In the genomic region with DNA sequence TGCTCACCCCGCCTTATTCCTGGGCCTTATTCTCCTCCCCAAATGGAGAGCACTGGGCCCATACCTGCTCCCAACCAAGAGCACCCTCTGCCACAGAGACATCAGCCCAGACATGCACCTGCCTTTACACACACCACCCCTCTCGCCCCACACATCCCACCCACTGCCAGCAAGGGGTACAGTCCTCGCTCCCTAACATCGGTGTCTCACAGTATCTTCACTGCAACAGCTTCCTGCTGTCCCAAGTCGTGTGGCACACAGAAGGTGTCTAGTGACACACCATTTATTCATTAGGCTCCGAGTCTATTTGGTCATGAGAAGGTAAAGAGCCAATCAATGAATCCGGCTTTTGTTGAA, we compare ENCODE assay signal across 7 mouse cellular contexts. TPM values are rescaled to one million over a fixed set of nuclear protein-coding genes. Genes with fewer than 3 reads are reported as not detected.
A peak's percentile ranks its signal among the peaks of the same experiment; 100 is the strongest.
DNase-seq lines count a peak whose midpoint lies in the region; ATAC-seq and TF ChIP-seq lines count a peak whose summit lies in the region.

No protein-coding gene starts in this region.

- ATAC-seq in hindbrain, embryonic 15.5 days (ENCODE audit: low FRiP score, low read depth), result peak; percentile 23; the same call in 1 of the 2 replicates
- ATAC-seq in hindbrain, embryonic 13.5 days (ENCODE audit: low FRiP score), result no peak
- peak; percentile 19; the same call in 1 of the 2 replicates for ATAC-seq in neural tube, embryonic 12.5 days (ENCODE audit: low FRiP score, low read depth)
- peak; percentile 8; the same call in 1 of the 2 replicates for ATAC-seq in liver, postnatal 0 days
- no peak for ATAC-seq in forebrain, embryonic 12.5 days (ENCODE audit: low FRiP score)

- no peaks in the 10 kb centered on the region for H3K27me3 ChIP-seq in hindbrain, embryonic 15.5 days
- H3K27me3 ChIP-seq in hindbrain, embryonic 13.5 days, result peaks cover 15% of the 10 kb centered on the region; the same call in 1 of the 2 replicates
- no peaks in the 10 kb centered on the region for H3K27me3 ChIP-seq in neural tube, embryonic 12.5 days (replicated peaks)
- H3K27me3 ChIP-seq in liver, postnatal 0 days (ENCODE audit: insufficient read depth, low read length), result no peaks in the 10 kb centered on the region
- peaks cover 16% of the 10 kb centered on the region for H3K27me3 ChIP-seq in forebrain, embryonic 12.5 days

- no peak overlapping the region for H3K4me3 ChIP-seq in hindbrain, embryonic 15.5 days
- H3K4me3 ChIP-seq in hindbrain, embryonic 13.5 days, result no peak overlapping the region
- H3K4me3 ChIP-seq in neural tube, embryonic 12.5 days, result no peak overlapping the region
- H3K4me3 ChIP-seq in liver, postnatal 0 days (ENCODE audit: low read depth, low read length), result no peak overlapping the region
- H3K4me3 ChIP-seq in forebrain, embryonic 12.5 days (replicated peaks), result no peak overlapping the region

- no peak overlapping the region for H3K4me2 ChIP-seq in hindbrain, embryonic 15.5 days
- no peak overlapping the region for H3K4me2 ChIP-seq in hindbrain, embryonic 13.5 days
- no peak overlapping the region for H3K4me2 ChIP-seq in neural tube, embryonic 12.5 days (replicated peaks)
- H3K4me2 ChIP-seq in liver, postnatal 0 days (ENCODE audit: low read depth, low read length), result no peak overlapping the region
- H3K4me2 ChIP-seq in forebrain, embryonic 12.5 days, result no peak overlapping the region

- TF ChIP-seq EP300 in liver, postnatal 0 days (IDR thresholded peaks at IDR 0.05; ENCODE audit: low read depth), result no peak

- H3K36me3 ChIP-seq in hindbrain, embryonic 15.5 days, result no peaks in the 10 kb centered on the region
- no peaks in the 10 kb centered on the region for H3K36me3 ChIP-seq in hindbrain, embryonic 13.5 days
- H3K36me3 ChIP-seq in neural tube, embryonic 12.5 days, result no peaks in the 10 kb centered on the region
- H3K36me3 ChIP-seq in liver, postnatal 0 days (replicated peaks; ENCODE audit: insufficient read depth, low read length), result no peaks in the 10 kb centered on the region
- H3K36me3 ChIP-seq in forebrain, embryonic 12.5 days (replicated peaks), result no peaks in the 10 kb centered on the region

- H3K9ac ChIP-seq in hindbrain, embryonic 15.5 days, result no peak overlapping the region
- no peak overlapping the region for H3K9ac ChIP-seq in hindbrain, embryonic 13.5 days
- no peak overlapping the region for H3K9ac ChIP-seq in neural tube, embryonic 12.5 days
- no peak overlapping the region for H3K9ac ChIP-seq in liver, postnatal 0 days (replicated peaks)
- H3K9ac ChIP-seq in forebrain, embryonic 12.5 days, result no peak overlapping the region

- no peaks in the 10 kb centered on the region for H3K9me3 ChIP-seq in hindbrain, embryonic 15.5 days
- no peaks in the 10 kb centered on the region for H3K9me3 ChIP-seq in hindbrain, embryonic 13.5 days
- H3K9me3 ChIP-seq in neural tube, embryonic 12.5 days, result no peaks in the 10 kb centered on the region
- H3K9me3 ChIP-seq in liver, postnatal 0 days (ENCODE audit: low read length), result no peaks in the 10 kb centered on the region
- no peaks in the 10 kb centered on the region for H3K9me3 ChIP-seq in forebrain, embryonic 12.5 days

- no peak overlapping the region for H3K27ac ChIP-seq in hindbrain, embryonic 15.5 days (replicated peaks)
- H3K27ac ChIP-seq in hindbrain, embryonic 13.5 days, result no peak overlapping the region
- H3K27ac ChIP-seq in neural tube, embryonic 12.5 days, result no peak overlapping the region
- H3K27ac ChIP-seq in liver, postnatal 0 days (ENCODE audit: low read depth), result no peak overlapping the region
- H3K27ac ChIP-seq in forebrain, embryonic 12.5 days, result no peak overlapping the region

- 66% methylated on average over 7 of the region's 7 CpGs for WGBS in hindbrain, embryonic 15.5 days
- WGBS in hindbrain, embryonic 13.5 days, result 66% methylated on average over 7 of the region's 7 CpGs
- WGBS in neural tube, embryonic 12.5 days, result 72% methylated on average over 7 of the region's 7 CpGs
- 69% methylated on average over 7 of the region's 7 CpGs for WGBS in liver, postnatal 0 days (ENCODE audit: insufficient replicate concordance)
- 71% methylated on average over 7 of the region's 7 CpGs for WGBS in forebrain, embryonic 12.5 days

- H3K4me1 ChIP-seq in hindbrain, embryonic 15.5 days (replicated peaks), result peaks cover 8% of the 10 kb centered on the region; the same call in 1 of the 2 replicates
- H3K4me1 ChIP-seq in hindbrain, embryonic 13.5 days (replicated peaks), result peaks cover 24% of the 10 kb centered on the region
- H3K4me1 ChIP-seq in neural tube, embryonic 12.5 days, result peaks cover 18% of the 10 kb centered on the region
- peaks cover 8% of the 10 kb centered on the region for H3K4me1 ChIP-seq in liver, postnatal 0 days (ENCODE audit: insufficient read depth)
- peaks cover 35% of the 10 kb centered on the region for H3K4me1 ChIP-seq in forebrain, embryonic 12.5 days

- no peak for DNase-seq in neural tube, embryonic 10.5 days (ENCODE audit: extremely low spot score, low spot score)
- DNase-seq in liver, postnatal 0 days, result no peak
- no peak for DNase-seq in right cerebral cortex, adult 18-20 months

- TF ChIP-seq CTCF in liver, postnatal 0 days (IDR thresholded peaks at IDR 0.05; ENCODE audit: low read depth), result no peak

RNA-seq across cellular contexts. Expression of a gene that starts 34.6 kb away (rescaled TPM):
- 1.5 and 1.7 TPM in 2 replicates for polyA plus RNA-seq in hindbrain, embryonic 15.5 days (2015; fragmentation: Nextera tagmentation; extraction: Ambion mirVana)
- polyA plus RNA-seq in hindbrain, embryonic 13.5 days (2015; fragmentation: Nextera tagmentation; extraction: Ambion mirVana), result 1.2 and 2.1 TPM in 2 replicates
- 2.0 TPM in 2 replicates for polyA plus RNA-seq in neural tube, embryonic 12.5 days (2016; fragmentation: Nextera tagmentation; extraction: Ambion mirVana)
- polyA plus RNA-seq in liver, postnatal 0 days (2015; fragmentation: Nextera tagmentation; extraction: Ambion mirVana), result 1.9 and 2.5 TPM in 2 replicates
- 2.6 and 2.8 TPM in 2 replicates for polyA plus RNA-seq in forebrain, embryonic 12.5 days (2016; fragmentation: Nextera tagmentation; extraction: Ambion mirVana)

Comparison
In these comparisons a context has a peak if more than half of its experiments do, and no peak if none do; other contexts are left out.
1. ATAC-seq: peak in hindbrain, embryonic 15.5 days (single experiment), neural tube, embryonic 12.5 days (single experiment) and liver, postnatal 0 days (single experiment); none in hindbrain, embryonic 13.5 days (single experiment) and forebrain, embryonic 12.5 days (single experiment).